Mouse (Mus musculus) macrophage (primary cell): ENCODE results near the gene Sun5. TPM values are rescaled to one million over a fixed set of nuclear protein-coding genes. Genes with fewer than 3 reads are reported as not detected.

Experiments
- H3K27ac ChIP-seq: fragments of 350-480 bp; formaldehyde crosslinking; 2 replicates; pipeline ENCODE4 v1.9.0; 2021
- H3K36me3 ChIP-seq: fragments of 350-480 bp; formaldehyde crosslinking; 2 replicates; pipeline ENCODE4 v1.9.0; 2021; ENCODE audit errors: inconsistent target
- H3K4me3 ChIP-seq: fragments of 350-480 bp; formaldehyde crosslinking; 2 replicates; pipeline ENCODE4 v1.9.0; 2021; ENCODE audit errors: inconsistent target
- H3K79me2 ChIP-seq: fragments of 350-480 bp; formaldehyde crosslinking; 2 replicates; pipeline ENCODE4 v1.9.0; 2021; ENCODE audit errors: inconsistent target
- WGBS: methylation state at CpG from one replicate; pipeline ENCODE4 v1.1.7; 2026; ENCODE audit warnings: inconsistent platforms; ENCODE audit not compliant: missing documents; 5-methylcytosine and 5-hydroxymethylcytosine counted together
- polyA plus RNA-seq: library from polyadenylated mRNA; stranded (reverse); fragments of 250-400 nt; gene quantifications from 3 replicates; pipeline ENCODE4 v1.2.4, GENCODE M21; 2018; ENCODE audit warnings: inconsistent platforms
- total RNA-seq, 78 experiments: library from RNA; depleted of rRNA; stranded (reverse); fragments of 250-400 nt; gene quantifications; 1 replicate in 9 of 78; 2 replicates in 24 of 78; 3 replicates in 43 of 78; 4 replicates in 2 of 78; pipeline ENCODE4 v1.2.4; 2018; ENCODE audit warnings: inconsistent platforms in 56 of 78

Gene Sun5
- total RNA-seq (2018; cell fraction: chromatin; rRNA removed) = not detected
- not detected for total RNA-seq (2018; cell fraction: cytosol; rRNA removed)
- not detected for total RNA-seq (2018; cell fraction: nucleus; rRNA removed)
- polyA plus RNA-seq = not detected in 3 replicates

GRCm38 (mm10) chr2:153870984-153871383 is at the start of gene Sun5:
TSS of gene Sun5 (minus strand) at chr2:153871084.
- Histone ChIP-seq H3K79me2 (no peaks in the 10 kb centered on the region), H3K4me3 (no peak within 1 kb of the TSS), H3K27ac (no peak within 1 kb of the TSS), H3K36me3 (no peaks in the 10 kb centered on the region)
- 92% methylated on average over 4 of the region's 4 CpGs for WGBS

- H3K27ac ChIP-seq = no peak within 1 kb of the TSS
- WGBS = 91% methylated on average over 8 of the region's 8 CpGs
- no peaks in the 10 kb centered on the region for H3K79me2 ChIP-seq
- no peak within 1 kb of the TSS for H3K4me3 ChIP-seq
- H3K36me3 ChIP-seq = no peaks in the 10 kb centered on the region
Observed at GRCm38 (mm10) chr2:153917930-153918329, 47.0 kb upstream of the Sun5 start, which contains the start of gene Bpifb3. TSS of gene Bpifb3 (plus strand) at chr2:153918230.

- H3K79me2 ChIP-seq = no peaks in the 10 kb centered on the region
- WGBS = 13% methylated on average over 5 of the region's 5 CpGs
- H3K27ac ChIP-seq = no peak overlapping the region
- no peak overlapping the region for H3K4me3 ChIP-seq
- no peaks in the 10 kb centered on the region for H3K36me3 ChIP-seq
Observed at GRCm38 (mm10) chr2:153914151-153914550, 43.3 kb upstream of the Sun5 start.

- Histone ChIP-seq H3K27ac (no peak overlapping the region), H3K4me3 (no peak overlapping the region), H3K36me3 (no peaks in the 10 kb centered on the region), H3K79me2 (no peaks in the 10 kb centered on the region)
- WGBS = 89% methylated on average over 4 of the region's 4 CpGs
Observed at GRCm38 (mm10) chr2:153906626-153907025, 35.7 kb upstream of the Sun5 start.

GRCm38 (mm10) chr2:153902726-153903125 is 31.8 kb upstream of the Sun5 start:
- no peak overlapping the region for H3K4me3 ChIP-seq
- WGBS = 77% methylated on average over 6 of the region's 6 CpGs
- H3K27ac ChIP-seq = no peak overlapping the region
- no peaks in the 10 kb centered on the region for H3K36me3 ChIP-seq
- H3K79me2 ChIP-seq = no peaks in the 10 kb centered on the region

- WGBS = 88% methylated on average over 4 of the region's 4 CpGs
- Histone ChIP-seq H3K36me3 (no peaks in the 10 kb centered on the region), H3K79me2 (no peaks in the 10 kb centered on the region), H3K27ac (no peak within 1 kb of the TSS), H3K4me3 (no peak within 1 kb of the TSS)
Observed at GRCm38 (mm10) chr2:153900088-153900487, 29.2 kb upstream of the Sun5 start, which contains the start of gene Bpifb6. TSS of gene Bpifb6 (plus strand) at chr2:153900388.

- no peaks in the 10 kb centered on the region for H3K36me3 ChIP-seq
- no peak overlapping the region for H3K27ac ChIP-seq
- WGBS = 92% methylated on average over 5 of the region's 5 CpGs
- no peak overlapping the region for H3K4me3 ChIP-seq
- no peaks in the 10 kb centered on the region for H3K79me2 ChIP-seq
Observed at GRCm38 (mm10) chr2:153899111-153899510, 28.2 kb upstream of the Sun5 start.

- 82% methylated on average over 9 of the region's 9 CpGs for WGBS
- Histone ChIP-seq H3K79me2 (no peaks in the 10 kb centered on the region), H3K36me3 (no peaks in the 10 kb centered on the region), H3K4me3 (no peak within 1 kb of the TSS), H3K27ac (no peak within 1 kb of the TSS)
Observed at GRCm38 (mm10) chr2:153874745-153875144, 3.9 kb upstream of the Sun5 start, which contains the start of gene Bpifb2. TSS of gene Bpifb2 (plus strand) at chr2:153875045.

- H3K79me2 ChIP-seq = no peaks in the 10 kb centered on the region
- WGBS = 78% methylated on average over 3 of the region's 3 CpGs
- H3K4me3 ChIP-seq = no peak overlapping the region
Observed at GRCm38 (mm10) chr2:153861960-153862359, 8.9 kb downstream of the Sun5 start.

GRCm38 (mm10) chr2:153860715-153861114 is 10.2 kb downstream of the Sun5 start:
- no peak overlapping the region for H3K27ac ChIP-seq
- WGBS = 62% methylated on average over 3 of the region's 3 CpGs
- no peaks in the 10 kb centered on the region for H3K36me3 ChIP-seq
- H3K79me2 ChIP-seq = no peaks in the 10 kb centered on the region
- no peak overlapping the region for H3K4me3 ChIP-seq

More at GRCm38 (mm10) chr2:153861960-153862359, 8.9 kb downstream of the Sun5 start:
- Histone ChIP-seq H3K27ac (no peak overlapping the region), H3K36me3 (no peaks in the 10 kb centered on the region)

- WGBS = 89% methylated on average over 11 of the region's 11 CpGs
- Histone ChIP-seq H3K4me3 (no peak overlapping the region), H3K36me3 (no peaks in the 10 kb centered on the region), H3K79me2 (no peaks in the 10 kb centered on the region), H3K27ac (no peak overlapping the region)
Observed at GRCm38 (mm10) chr2:153860315-153860714, 10.6 kb downstream of the Sun5 start.

- Histone ChIP-seq H3K27ac (no peak overlapping the region), H3K4me3 (no peak overlapping the region), H3K79me2 (no peaks in the 10 kb centered on the region), H3K36me3 (no peaks in the 10 kb centered on the region)
- WGBS = 83% methylated on average over 2 of the region's 2 CpGs
Observed at GRCm38 (mm10) chr2:153859581-153859980, 11.3 kb downstream of the Sun5 start.

GRCm38 (mm10) chr2:153853544-153853943 is 17.3 kb downstream of the Sun5 start:
- H3K36me3 ChIP-seq = no peaks in the 10 kb centered on the region
- no peak overlapping the region for H3K4me3 ChIP-seq
- 47% methylated on average over 4 of the region's 5 CpGs for WGBS
- no peak overlapping the region for H3K27ac ChIP-seq
- H3K79me2 ChIP-seq = no peaks in the 10 kb centered on the region

GRCm38 (mm10) chr2:153851030-153851360 is 19.9 kb downstream of the Sun5 start:
- Histone ChIP-seq H3K27ac (no peak overlapping the region), H3K36me3 (no peaks in the 10 kb centered on the region), H3K79me2 (no peaks in the 10 kb centered on the region), H3K4me3 (no peak overlapping the region)
- 13% methylated on average over 4 of the region's 4 CpGs for WGBS

- H3K27ac ChIP-seq = no peak overlapping the region
- H3K79me2 ChIP-seq = no peaks in the 10 kb centered on the region
- H3K4me3 ChIP-seq = no peak overlapping the region
- H3K36me3 ChIP-seq = no peaks in the 10 kb centered on the region
- 74% methylated on average over 6 of the region's 6 CpGs for WGBS
Observed at GRCm38 (mm10) chr2:153850351-153851029, 20.4 kb downstream of the Sun5 start.
